Mouse (Mus musculus) limb, embryonic 12.5 days (tissue): Measurements from ENCODE around the gene Gm3685. TPM values are rescaled to one million over a fixed set of nuclear protein-coding genes. Genes with fewer than 3 reads are reported as not detected.
A peak's percentile ranks its signal among the peaks of the same experiment; 100 is the strongest.
"Not testable (repeated sequence)": the region's sequence is repeated elsewhere in the genome, so short reads cannot be mapped to it uniquely, and the experiment has no call there.

Experiments
- ATAC-seq: fragments of 200-750 bp; cut with Nextera tagmentation; 2 replicates; pipeline ENCODE4 v1.8.0; 2017; ENCODE audit warnings: low read depth, moderate TSS enrichment; ENCODE audit not compliant: insufficient number of reproducible peaks, insufficient read depth, low FRiP score, low TSS enrichment
- H3K27ac ChIP-seq: fragments of 300-500 bp; sonication (generic); 2 replicates; pipeline ENCODE4 v1.5.1; 2016; ENCODE audit warnings: mild to moderate bottlenecking, moderate library complexity
- H3K27me3 ChIP-seq: fragments of 300-500 bp; sonication (generic); 2 replicates; pipeline ENCODE4 v1.6.1; 2016; ENCODE audit warnings: mild to moderate bottlenecking, moderate library complexity
- H3K36me3 ChIP-seq: fragments of 300-500 bp; sonication (generic); 2 replicates; pipeline ENCODE4 v1.6.1; 2016; ENCODE audit warnings: mild to moderate bottlenecking, moderate library complexity
- H3K4me1 ChIP-seq: fragments of 300-500 bp; sonication (generic); replicated peaks from 2 replicates; pipeline ENCODE4 v1.6.1; 2016
- H3K4me2 ChIP-seq: fragments of 300-500 bp; sonication (generic); 2 replicates; pipeline ENCODE4 v1.6.1; 2016; ENCODE audit warnings: mild to moderate bottlenecking, moderate library complexity
- H3K4me3 ChIP-seq: fragments of 300-500 bp; sonication (generic); replicated peaks from 2 replicates; pipeline ENCODE4 v1.5.1; 2016; ENCODE audit warnings: mild to moderate bottlenecking
- H3K9ac ChIP-seq: fragments of 300-500 bp; sonication (generic); replicated peaks from 2 replicates; pipeline ENCODE4 v1.6.1; 2016; ENCODE audit warnings: mild to moderate bottlenecking, moderate library complexity
- H3K9me3 ChIP-seq: fragments of 300-500 bp; sonication (generic); 2 replicates; pipeline ENCODE4 v1.6.1; 2016; ENCODE audit warnings: mild to moderate bottlenecking, moderate library complexity
- WGBS: fragments of 180-500 bp; shearing (Covaris S2); methylation state at CpG from one replicate; pipeline ENCODE4 v1.1.7; 2016; 5-methylcytosine and 5-hydroxymethylcytosine counted together
- polyA plus RNA-seq: library from polyadenylated mRNA; unstranded; fragments of >200 nt; fragmentation: Nextera tagmentation; extraction: Ambion mirVana; gene quantifications from 2 replicates; pipeline ENCODE4 v1.2.1, GENCODE M21; 2016

The Gm3685 gene
- not detected in 2 replicates for polyA plus RNA-seq

- not testable (repeated sequence) for H3K27ac ChIP-seq, H3K9ac ChIP-seq, H3K36me3 ChIP-seq, H3K4me1 ChIP-seq, H3K4me2 ChIP-seq, H3K9me3 ChIP-seq, ATAC-seq, H3K27me3 ChIP-seq, H3K4me3 ChIP-seq
- WGBS = no CpG with 5 or more reads among the region's 2 CpGs
These were observed at the start of gene Gm3685 for GRCm38 (mm10) chr14:7044870-7045269. Gene Gm3685, minus strand, starts transcription at chr14:7044970.

GRCm38 (mm10) chr14:7026781-7027749, 17.7 kb downstream of the Gm3685 start, which contains the start of gene Gm10406:
Gene Gm10406, minus strand, starts transcription at chr14:7027449.
- Histone ChIP-seq H3K4me2 (peak within 1 kb of the TSS; percentile 76), H3K4me3 (peak within 1 kb of the TSS; percentile 51), H3K9ac (peak within 1 kb of the TSS; percentile 61)
- not testable (repeated sequence) for H3K27me3 ChIP-seq, ATAC-seq, H3K4me1 ChIP-seq, H3K27ac ChIP-seq, H3K9me3 ChIP-seq, H3K36me3 ChIP-seq
- 2% methylated on average over 33 of the region's 70 CpGs for WGBS

- not testable (repeated sequence) for H3K9ac ChIP-seq
These were observed 18.5 kb downstream of the Gm3685 start for GRCm38 (mm10) chr14:7026274-7026673.

More at GRCm38 (mm10) chr14:7026274-7026673, 18.5 kb downstream of the Gm3685 start:
- not testable (repeated sequence) for H3K27ac ChIP-seq, H3K27me3 ChIP-seq, H3K9me3 ChIP-seq, ATAC-seq, H3K36me3 ChIP-seq, H3K4me1 ChIP-seq, H3K4me3 ChIP-seq
- H3K4me2 ChIP-seq = peak overlapping the region; percentile 76
- WGBS = 8% methylated on average over 9 of the region's 9 CpGs

Other genes starting within 250 kb of the Gm3685 start
- not detected in 2 replicates for gene Gm3642, start 204.7 kb downstream of the Gm3685 start, polyA plus RNA-seq
- 1.2 and 1.7 TPM in 2 replicates for gene Gm3667, start 155.0 kb downstream of the Gm3685 start, polyA plus RNA-seq
- not detected in 2 replicates for gene Gm6356, start 71.2 kb downstream of the Gm3685 start, polyA plus RNA-seq
- 0.95 and 0.98 TPM in 2 replicates for gene Gm10406, start 17.5 kb downstream of the Gm3685 start, polyA plus RNA-seq
- 1.9 and 2.1 TPM in 2 replicates for gene Gm3696, start 55.7 kb upstream of the Gm3685 start, polyA plus RNA-seq
- gene Gm6676, start 80.4 kb upstream of the Gm3685 start, polyA plus RNA-seq = not detected in 2 replicates
- 5.1 and 5.7 TPM in 2 replicates for gene Gm3512, start 129.6 kb upstream of the Gm3685 start, polyA plus RNA-seq
- gene Gm16434, start 149.6 kb upstream of the Gm3685 start, polyA plus RNA-seq = not detected in 2 replicates
- gene Gm3727, start 219.7 kb upstream of the Gm3685 start, polyA plus RNA-seq = not detected in 2 replicates